Mouse (Mus musculus) heart, embryonic 10.5 days (tissue): Measurements from ENCODE around the gene Ctr9. TPM values are rescaled to one million over a fixed set of nuclear protein-coding genes. Genes with fewer than 3 reads are reported as not detected.

Source experiments
- DNase-seq: peaks from one replicate; pipeline ENCODE4 v3.0.0-alpha.2; 2017; ENCODE audit warnings: low spot score
- H3K27ac ChIP-seq: fragments of 300-500 bp; sonication (generic); 2 replicates; pipeline ENCODE4 v1.5.1; 2016; ENCODE audit warnings: mild to moderate bottlenecking
- H3K27me3 ChIP-seq: fragments of 300-500 bp; sonication (generic); 2 replicates; pipeline ENCODE4 v1.6.1; 2016; ENCODE audit warnings: mild to moderate bottlenecking; ENCODE audit not compliant: poor library complexity, insufficient read depth, severe bottlenecking
- H3K36me3 ChIP-seq: fragments of 300-500 bp; sonication (generic); 2 replicates; pipeline ENCODE4 v1.6.1; 2016; ENCODE audit warnings: mild to moderate bottlenecking, moderate library complexity
- H3K4me1 ChIP-seq: fragments of 300-500 bp; sonication (generic); 2 replicates; pipeline ENCODE4 v1.6.1; 2016; ENCODE audit warnings: mild to moderate bottlenecking
- H3K4me3 ChIP-seq: fragments of 300-500 bp; sonication (generic); 2 replicates; pipeline ENCODE4 v1.5.1; 2016; ENCODE audit warnings: mild to moderate bottlenecking, moderate library complexity
- H3K9me3 ChIP-seq: fragments of 300-500 bp; sonication (generic); 2 replicates; pipeline ENCODE4 v1.6.1; 2016; ENCODE audit warnings: mild to moderate bottlenecking, moderate library complexity
- WGBS: fragments of 180-500 bp; shearing (Covaris S2); methylation state at CpG from one replicate; pipeline ENCODE4 v1.1.7; 2016; 5-methylcytosine and 5-hydroxymethylcytosine counted together
- polyA plus RNA-seq: library from polyadenylated mRNA; unstranded; fragments of >200 nt; fragmentation: Nextera tagmentation; extraction: Ambion mirVana; gene quantifications from 2 replicates; pipeline ENCODE4 v1.2.1, GENCODE M21; 2016

The Ctr9 gene
- polyA plus RNA-seq, 1 experiment from 2014 or later, result 63.1 TPM

- Histone ChIP-seq H3K36me3 (no peaks in the 10 kb centered on the region), H3K27ac (peak overlapping the region; percentile 47), H3K4me3 (no peak overlapping the region), H3K9me3 (no peaks in the 10 kb centered on the region), H3K4me1 (peaks cover 16% of the 10 kb centered on the region), H3K27me3 (no peaks in the 10 kb centered on the region)
- WGBS, result 75% methylated on average over 3 of the region's 3 CpGs
- peak; percentile 84 for DNase-seq
Measured at GRCm38 (mm10) chr7:111004136-111004840, 24.5 kb upstream of the Ctr9 start.

GRCm38 (mm10) chr7:111014039-111014605, 14.6 kb upstream of the Ctr9 start:
- WGBS, result 75% methylated on average over 7 of the region's 7 CpGs
- H3K27ac ChIP-seq, result no peak overlapping the region
- DNase-seq, result peak; percentile 66
- H3K4me3 ChIP-seq, result no peak overlapping the region
- peaks cover 4% of the 10 kb centered on the region for H3K4me1 ChIP-seq
- H3K27me3 ChIP-seq, result no peaks in the 10 kb centered on the region
- no peaks in the 10 kb centered on the region for H3K36me3 ChIP-seq
- H3K9me3 ChIP-seq, result no peaks in the 10 kb centered on the region

DNA sequence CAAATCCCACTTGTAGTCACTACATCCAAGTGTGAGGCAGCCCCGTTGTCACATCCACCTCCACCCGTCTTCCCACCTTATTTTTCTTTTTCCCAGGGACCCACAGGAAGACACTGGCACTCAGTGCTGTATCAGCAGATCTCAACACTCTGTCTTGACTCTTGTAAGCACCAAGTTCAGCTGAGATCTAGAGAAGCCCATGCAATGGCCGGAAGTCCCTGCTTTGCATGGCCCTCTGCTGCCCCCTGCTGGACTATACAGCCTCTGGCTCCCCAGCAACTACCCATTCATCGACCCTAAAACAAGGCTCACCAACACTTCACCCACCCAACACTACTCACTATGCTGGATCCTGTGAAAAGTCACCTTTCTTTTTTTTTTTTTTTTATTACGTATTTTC, 13.9 kb upstream of the Ctr9 start:
- peak; percentile 95 for DNase-seq
- no peaks in the 10 kb centered on the region for H3K36me3 ChIP-seq
- no peaks in the 10 kb centered on the region for H3K9me3 ChIP-seq
- H3K27ac ChIP-seq, result no peak overlapping the region
- H3K4me3 ChIP-seq, result no peak overlapping the region
- 21% methylated on average over 5 of the region's 5 CpGs for WGBS
- H3K4me1 ChIP-seq, result peaks cover 4% of the 10 kb centered on the region
- H3K27me3 ChIP-seq, result no peaks in the 10 kb centered on the region

DNA sequence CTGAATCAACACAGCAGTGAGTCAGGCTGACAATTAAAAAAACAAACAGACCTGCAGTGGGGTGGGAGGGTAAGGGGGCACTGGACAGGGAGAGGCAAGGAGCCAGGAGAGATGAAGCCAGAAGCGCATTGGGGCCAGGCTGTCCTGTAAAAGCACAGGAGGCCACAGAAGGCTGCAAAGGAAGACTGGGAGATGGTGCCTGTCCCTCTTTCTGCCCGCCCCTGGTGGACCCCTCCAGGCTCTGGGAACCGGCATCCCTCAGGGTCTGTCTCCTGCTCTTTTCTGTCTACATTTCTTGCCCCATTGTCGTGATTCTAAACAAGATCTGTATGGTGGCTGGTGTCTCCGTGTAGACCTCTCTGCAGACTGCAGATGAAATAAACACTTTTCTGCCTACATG, 13.0 kb upstream of the Ctr9 start:
- H3K9me3 ChIP-seq, result no peaks in the 10 kb centered on the region
- no peaks in the 10 kb centered on the region for H3K36me3 ChIP-seq
- no peaks in the 10 kb centered on the region for H3K27me3 ChIP-seq
- H3K27ac ChIP-seq, result no peak overlapping the region
- 52% methylated on average over 5 of the region's 5 CpGs for WGBS
- no peak overlapping the region for H3K4me3 ChIP-seq
- peak; percentile 71 for DNase-seq
- H3K4me1 ChIP-seq, result peaks cover 4% of the 10 kb centered on the region

GRCm38 (mm10) chr7:111016921-111017320, 11.8 kb upstream of the Ctr9 start:
- Histone ChIP-seq H3K27ac (no peak overlapping the region), H3K36me3 (no peaks in the 10 kb centered on the region), H3K27me3 (no peaks in the 10 kb centered on the region), H3K4me3 (no peak overlapping the region), H3K4me1 (peaks cover 4% of the 10 kb centered on the region), H3K9me3 (no peaks in the 10 kb centered on the region)
- DNase-seq, result peak; percentile 47
- WGBS, result 57% methylated on average over 3 of the region's 3 CpGs

- WGBS, result 73% methylated on average over 4 of the region's 4 CpGs
- no peak for DNase-seq
Measured at GRCm38 (mm10) chr7:111020814-111021213, 7.9 kb upstream of the Ctr9 start.

DNA sequence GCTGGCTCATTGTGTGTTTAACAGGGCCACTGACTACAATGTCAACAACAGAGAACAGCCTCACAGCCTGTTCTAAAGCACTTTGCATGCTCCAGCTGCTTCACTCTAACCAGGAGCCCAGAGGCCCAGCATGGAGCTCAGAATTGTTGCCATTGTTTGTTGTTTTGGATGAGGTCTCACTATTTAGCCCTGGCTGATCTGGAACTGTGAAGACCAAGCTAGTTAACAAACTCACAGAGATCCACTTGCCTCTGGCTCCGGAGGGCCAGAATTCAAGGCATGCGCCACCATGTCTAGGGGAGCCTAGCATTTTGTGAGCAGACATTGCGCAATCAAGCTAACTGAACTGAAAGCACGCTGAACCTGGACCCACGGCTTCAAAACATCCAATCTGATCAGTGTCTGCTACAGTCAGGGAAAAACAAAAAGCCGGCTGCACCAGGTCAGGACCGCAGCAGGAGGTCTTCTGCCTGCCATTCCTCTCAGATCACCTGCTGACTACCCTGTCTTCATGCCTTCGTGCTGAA, 4.6 kb upstream of the Ctr9 start:
- Histone ChIP-seq H3K4me1 (peaks cover 14% of the 10 kb centered on the region), H3K27me3 (no peaks in the 10 kb centered on the region), H3K4me3 (no peak overlapping the region), H3K9me3 (no peaks in the 10 kb centered on the region), H3K36me3 (no peaks in the 10 kb centered on the region), H3K27ac (peak overlapping the region; percentile 38; the same call in 1 of the 2 replicates)
- 29% methylated on average over 8 of the region's 8 CpGs for WGBS
- no peak for DNase-seq

More at GRCm38 (mm10) chr7:111020814-111021213, 7.9 kb upstream of the Ctr9 start:
- peaks cover 14% of the 10 kb centered on the region for H3K4me1 ChIP-seq
- H3K36me3 ChIP-seq, result no peaks in the 10 kb centered on the region
- no peaks in the 10 kb centered on the region for H3K9me3 ChIP-seq
- H3K4me3 ChIP-seq, result no peak overlapping the region
- H3K27ac ChIP-seq, result no peak overlapping the region
- H3K27me3 ChIP-seq, result no peaks in the 10 kb centered on the region

- Histone ChIP-seq H3K9me3 (no peaks in the 10 kb centered on the region), H3K27me3 (no peaks in the 10 kb centered on the region), H3K27ac (no peak overlapping the region), H3K36me3 (no peaks in the 10 kb centered on the region), H3K4me3 (no peak overlapping the region), H3K4me1 (peaks cover 20% of the 10 kb centered on the region)
- DNase-seq, result no peak
- 54% methylated on average over 4 of the region's 4 CpGs for WGBS
Measured at GRCm38 (mm10) chr7:111024912-111025311, 3.8 kb upstream of the Ctr9 start.

DNA sequence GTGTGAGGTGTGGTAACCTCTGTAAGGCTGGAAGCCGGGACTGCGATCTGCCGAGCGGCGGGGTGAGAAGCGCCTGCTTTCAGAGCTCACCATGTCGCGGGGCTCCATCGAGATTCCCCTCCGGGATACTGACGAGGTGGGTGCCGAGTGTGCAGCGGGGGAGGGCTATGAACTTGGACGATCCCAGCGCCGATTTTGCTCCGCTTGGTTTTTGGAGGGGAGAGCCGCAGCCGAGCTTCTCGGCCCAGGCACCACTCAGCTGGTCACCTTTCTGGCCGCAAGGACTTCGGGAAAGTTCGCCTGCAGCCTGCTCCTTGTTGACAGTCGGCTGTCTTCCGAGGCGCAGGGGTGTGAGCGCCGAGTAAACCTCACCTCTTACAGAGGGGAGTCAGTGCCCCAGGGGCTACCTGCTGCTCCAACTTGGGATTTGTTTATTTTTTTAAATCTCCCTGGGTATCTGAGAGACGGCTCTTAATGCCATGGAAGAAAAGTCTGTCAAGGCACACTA, 349 bp downstream of the Ctr9 start:
- no peak for DNase-seq
- WGBS, result under 1% methylated on average over 29 of the region's 29 CpGs
- H3K4me3 ChIP-seq, result peak overlapping the region; percentile 84
- H3K9me3 ChIP-seq, result no peaks in the 10 kb centered on the region
- H3K27me3 ChIP-seq, result no peaks in the 10 kb centered on the region
- H3K4me1 ChIP-seq, result peaks cover 20% of the 10 kb centered on the region
- peaks cover 33% of the 10 kb centered on the region for H3K36me3 ChIP-seq
- peak overlapping the region; percentile 97 for H3K27ac ChIP-seq

DNA sequence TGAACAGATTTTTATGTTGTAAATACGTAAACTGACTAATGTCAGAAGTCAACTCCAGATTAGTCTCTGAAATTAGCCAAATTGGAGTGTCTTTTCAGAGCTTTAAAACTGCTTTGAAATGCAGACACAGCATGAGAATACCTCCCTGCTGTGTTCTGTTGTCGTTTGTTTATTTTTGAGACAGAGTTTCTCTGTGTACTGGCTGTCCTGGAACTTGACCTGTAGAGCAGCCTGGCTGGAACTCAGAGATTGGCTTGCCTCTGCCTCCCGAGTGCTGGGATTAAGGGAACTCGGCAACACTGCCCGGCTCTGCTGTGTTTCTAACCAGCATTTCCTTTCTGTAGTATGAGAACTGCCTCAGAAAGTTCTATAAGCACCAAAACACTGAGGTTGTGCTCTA, 20.2 kb downstream of the Ctr9 start:
- H3K27ac ChIP-seq, result no peak overlapping the region
- H3K36me3 ChIP-seq, result peaks cover 89% of the 10 kb centered on the region
- peaks cover 18% of the 10 kb centered on the region for H3K4me1 ChIP-seq
- H3K27me3 ChIP-seq, result no peaks in the 10 kb centered on the region
- no peaks in the 10 kb centered on the region for H3K9me3 ChIP-seq
- 91% methylated on average over 5 of the region's 5 CpGs for WGBS
- no peak for DNase-seq
- no peak overlapping the region for H3K4me3 ChIP-seq

DNA sequence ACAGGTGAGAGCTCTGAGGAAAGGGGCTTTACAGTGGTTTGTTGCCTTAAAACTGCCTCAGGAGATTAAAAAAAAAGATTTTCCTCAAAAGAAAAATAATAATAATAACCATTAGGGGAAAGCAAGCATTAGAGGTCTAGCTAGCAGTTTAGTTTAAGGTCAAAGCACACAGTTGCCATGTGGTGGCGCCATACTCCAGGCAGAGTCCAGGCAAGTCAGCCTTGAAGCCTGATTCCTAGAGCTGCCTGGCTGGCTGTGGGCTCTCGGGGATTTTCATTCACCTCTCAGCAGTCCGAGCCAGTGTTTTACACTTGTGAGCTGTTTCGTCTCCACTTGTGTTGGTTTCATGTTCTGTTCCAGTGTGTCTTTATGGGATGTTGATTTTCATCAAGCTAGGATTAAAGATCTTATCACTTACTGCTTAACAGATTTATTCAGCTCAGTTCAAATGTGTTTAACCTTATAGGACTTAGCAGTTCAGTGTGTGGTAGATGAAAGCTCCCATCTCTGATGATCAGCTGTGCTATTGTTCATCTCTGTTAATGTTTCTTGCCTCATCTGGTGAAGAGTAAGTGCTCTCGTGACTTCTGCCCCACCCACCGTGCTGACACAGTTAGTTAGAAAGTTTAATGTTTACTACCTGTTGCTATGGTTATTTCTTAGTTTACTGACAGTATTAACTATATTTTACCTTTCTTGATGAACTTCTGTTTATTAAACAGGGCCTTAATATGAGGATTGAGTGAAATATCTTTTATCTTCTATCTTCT, 21.1 kb downstream of the Ctr9 start:
- DNase-seq, result no peak
- H3K36me3 ChIP-seq, result peaks cover 89% of the 10 kb centered on the region
- WGBS, result 56% methylated on average over 6 of the region's 6 CpGs

DNA sequence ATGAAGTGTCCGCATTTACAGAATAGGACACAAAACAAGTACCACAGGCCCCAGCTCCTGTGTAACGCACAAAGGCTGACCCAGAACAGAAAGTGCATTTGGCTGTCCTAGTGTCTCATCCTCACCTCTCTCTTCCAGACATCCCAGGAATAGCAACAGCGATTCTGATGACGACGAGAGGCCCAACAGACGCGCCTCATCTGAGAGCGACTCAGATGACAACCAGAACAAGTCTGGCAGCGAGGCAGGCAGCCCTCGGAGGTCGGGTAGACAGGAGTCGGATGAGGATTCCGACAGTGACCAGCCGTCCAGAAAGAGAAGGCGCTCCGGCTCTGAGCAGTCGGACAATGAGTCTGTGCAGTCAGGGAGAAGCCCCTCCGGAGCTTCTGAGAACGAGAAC, 26.5 kb downstream of the Ctr9 start:
- H3K4me1 ChIP-seq, result peaks cover 45% of the 10 kb centered on the region
- peak; percentile 88 for DNase-seq
- peaks cover 63% of the 10 kb centered on the region for H3K36me3 ChIP-seq
- H3K9me3 ChIP-seq, result no peaks in the 10 kb centered on the region
- 59% methylated on average over 19 of the region's 19 CpGs for WGBS
- H3K4me3 ChIP-seq, result no peak overlapping the region; the same call in 1 of the 2 replicates
- H3K27me3 ChIP-seq, result no peaks in the 10 kb centered on the region
- H3K27ac ChIP-seq, result peak overlapping the region; percentile 82

More for the DNA sequence above, 21.1 kb downstream of the Ctr9 start:
- H3K4me3 ChIP-seq, result no peak overlapping the region
- no peaks in the 10 kb centered on the region for H3K9me3 ChIP-seq
- peaks cover 27% of the 10 kb centered on the region for H3K4me1 ChIP-seq
- H3K27ac ChIP-seq, result no peak overlapping the region
- H3K27me3 ChIP-seq, result no peaks in the 10 kb centered on the region
